In the genomic region with DNA sequence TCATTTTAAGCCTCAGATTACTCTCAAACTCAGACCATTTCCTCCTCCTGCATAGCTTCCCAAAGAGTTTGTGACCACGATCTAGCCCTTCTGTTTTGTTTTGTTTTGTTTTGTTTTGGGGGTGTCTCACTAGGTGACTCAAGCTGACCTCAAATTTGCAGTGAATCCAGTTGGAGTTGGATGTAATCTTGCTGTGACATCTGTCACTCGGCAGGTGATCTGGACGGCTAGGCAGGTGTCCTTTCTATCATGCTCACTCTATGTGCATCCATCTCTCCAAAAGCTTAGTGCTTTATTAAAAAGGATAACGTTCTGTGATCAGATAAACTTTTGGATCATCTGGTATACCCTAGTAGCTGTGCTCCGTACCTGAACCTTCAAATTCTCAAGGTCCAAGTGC, we compare ENCODE assay signal across 19 mouse cellular contexts. TPM values are rescaled to one million over a fixed set of nuclear protein-coding genes. Genes with fewer than 3 reads are reported as not detected.
DNase-seq lines count a peak whose midpoint lies in the region.
"Had no signal": no experiment of that assay in that cellular context is flagged by ENCODE, and none has a peak within 500 bp of the region (broad histone marks: within the 10 kb centered on the region; RNA-seq: fewer than 3 reads in every experiment).

No protein-coding gene starts in this region.

- peak; percentile 43 to 46 for DNase-seq in cerebellum, adult 18-20 months
- no peak for DNase-seq in cerebellum, postnatal 4 days (ENCODE audit: low spot score in 2 of 2)
- peak; percentile 66 for DNase-seq in cerebellum, adult 9-10 months
- DNase-seq in cerebellum, postnatal 25 days, result peak; percentile 44 to 50
- DNase-seq in left cerebral cortex, adult 18-20 months (ENCODE audit: low spot score in 2 of 2), result no peak
- DNase-seq in neural tube, embryonic 10.5 days (ENCODE audit: extremely low spot score, low spot score), result no peak
- DNase-seq: adrenal gland, adult 2 months; adrenal gland, postnatal 14 days; embryo, embryonic 11 days; gastrocnemius, postnatal 10 days; gastrocnemius, postnatal 36 days; heart, adult 2 months; heart, postnatal 14 days; heart, postnatal 4 days; kidney, adult 11 months; kidney, adult 8-10 months had no signal

RNA-seq across cellular contexts. Expression of a gene that starts 7.0 kb away (rescaled TPM):
- total RNA-seq in left cerebral cortex, adult 18-20 months (2021), result 10 to 100 TPM; 16.8 to 17.7 TPM

RNA-seq across cellular contexts. Expression of a gene that starts 31.4 kb away (rescaled TPM):
- total RNA-seq in left cerebral cortex, adult 18-20 months (2021), result not detected
- total RNA-seq: adrenal gland, adult 2 months; adrenal gland, postnatal 14 days; gastrocnemius, adult 18-20 months; gastrocnemius, postnatal 10 days; gastrocnemius, postnatal 36 days; granulocyte monocyte progenitor cell, adult 5-6 weeks; heart, adult 2 months; heart, postnatal 14 days; heart, postnatal 4 days; MEL had no signal

RNA-seq across cellular contexts. Expression of a gene that starts 53.4 kb away (rescaled TPM):
- total RNA-seq in left cerebral cortex, adult 18-20 months (2021), result 100 to 1,000 TPM; 167 to 177 TPM

Comparison
In these comparisons a context has a peak if more than half of its experiments do, and no peak if none do; other contexts are left out.
1. DNase-seq: peak in cerebellum, adult 18-20 months (2 of 2), cerebellum, adult 9-10 months (single experiment) and cerebellum, postnatal 25 days (2 of 2); none in cerebellum, postnatal 4 days (0 of 2), left cerebral cortex, adult 18-20 months (0 of 2) and neural tube, embryonic 10.5 days (single experiment).